Mouse (Mus musculus): Measurements from ENCODE around the gene Gal3st4.
A peak's percentile ranks its signal among the peaks of the same experiment; 100 is the strongest.

Gene Gal3st4

DNA sequence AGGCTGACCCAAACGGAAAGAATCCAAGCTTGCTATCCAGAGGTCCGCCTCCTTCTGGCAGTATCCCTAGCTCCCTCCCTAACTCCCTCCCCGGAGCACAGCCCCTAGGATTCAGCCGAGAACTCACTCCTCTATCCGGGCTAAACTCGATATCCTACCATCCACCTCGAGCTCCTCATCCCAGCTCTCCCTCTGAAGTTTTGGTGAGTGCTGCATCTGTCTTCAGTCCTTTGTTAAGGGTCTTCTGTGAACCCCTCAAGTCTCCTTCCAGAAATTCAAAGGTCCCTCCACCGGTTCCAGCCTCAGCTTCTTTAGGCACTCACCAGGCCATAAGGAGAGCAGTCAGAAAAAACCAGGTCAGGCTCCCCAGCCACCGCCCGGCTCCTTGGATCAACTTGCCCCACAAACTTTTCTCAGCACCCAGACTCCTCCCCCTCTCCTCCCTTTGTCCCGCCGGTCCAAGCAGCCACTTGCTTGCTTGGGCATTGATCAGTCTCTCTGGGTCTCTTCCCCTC lies at the start of gene Gal3st4:
TSS of gene Gal3st4 (minus strand) at position 432 of the 515 bp plus-strand sequence.
- peak in 1 of 2 experiments; percentile 38 for DNase-seq (ENCODE audit: low spot score in 2 of 2)

DNA sequence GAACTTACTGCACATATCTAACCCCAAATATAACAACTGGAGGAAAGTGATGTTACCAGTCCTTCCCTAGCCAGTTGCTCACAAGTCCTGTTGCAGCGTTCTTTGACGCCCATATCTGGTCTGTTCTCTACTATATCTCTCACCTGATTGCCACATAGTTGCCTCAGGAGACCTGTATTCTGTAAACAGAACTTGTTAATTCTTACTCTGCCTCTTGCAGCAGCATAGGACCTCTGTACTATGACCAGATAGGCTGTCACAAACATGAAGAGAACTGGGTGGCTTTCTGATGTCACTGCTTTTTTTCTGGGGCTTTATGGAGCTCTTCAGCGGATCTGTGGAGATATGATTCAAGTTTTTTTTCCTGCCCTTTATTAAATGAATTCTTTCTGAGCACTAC lies 40.2 kb upstream of the Gal3st4 start:
- no peak for DNase-seq (ENCODE audit: low spot score in 2 of 2)

DNA sequence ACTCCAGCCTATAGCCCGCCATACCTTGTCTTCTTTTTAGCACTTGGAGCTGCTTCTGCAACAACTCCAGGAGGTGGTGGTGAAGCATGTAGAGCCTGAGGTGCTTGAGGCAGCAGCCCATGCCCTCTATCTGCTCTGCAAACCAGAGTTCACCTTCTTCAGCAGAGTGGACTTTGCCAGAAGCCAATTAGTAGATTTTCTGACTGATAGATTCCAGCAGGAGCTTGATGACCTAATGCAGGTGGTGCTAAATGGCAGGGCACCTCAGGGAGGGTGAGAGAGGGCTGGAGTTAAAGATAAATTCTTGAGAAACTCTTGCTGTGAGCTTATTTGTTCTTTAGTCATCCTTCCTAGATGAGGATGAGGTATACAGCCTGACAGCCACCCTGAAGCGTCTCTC lies 27.0 kb upstream of the Gal3st4 start:
- DNase-seq (ENCODE audit: low spot score in 2 of 2) = no peak

DNA sequence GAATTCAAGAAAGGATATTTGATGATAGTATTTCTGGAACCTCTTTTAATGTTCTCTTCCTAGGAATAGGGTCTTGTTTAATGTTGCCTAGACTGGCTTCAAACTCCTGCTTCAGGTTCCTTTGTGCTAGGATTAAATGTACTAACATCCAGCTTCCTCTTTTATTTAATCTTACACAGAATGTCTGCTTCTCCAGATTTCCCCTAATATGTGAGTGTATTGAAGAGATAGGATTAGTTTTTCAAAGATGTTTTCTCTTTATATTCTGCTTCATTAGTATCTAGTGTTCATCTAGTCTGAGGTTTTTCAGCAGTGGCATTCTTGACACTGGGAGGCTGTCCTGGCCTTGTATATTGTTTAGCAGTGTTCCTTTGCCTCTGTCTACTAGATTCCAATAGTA lies 21.5 kb upstream of the Gal3st4 start:
- DNase-seq (ENCODE audit: low spot score in 2 of 2) = no peak

DNA sequence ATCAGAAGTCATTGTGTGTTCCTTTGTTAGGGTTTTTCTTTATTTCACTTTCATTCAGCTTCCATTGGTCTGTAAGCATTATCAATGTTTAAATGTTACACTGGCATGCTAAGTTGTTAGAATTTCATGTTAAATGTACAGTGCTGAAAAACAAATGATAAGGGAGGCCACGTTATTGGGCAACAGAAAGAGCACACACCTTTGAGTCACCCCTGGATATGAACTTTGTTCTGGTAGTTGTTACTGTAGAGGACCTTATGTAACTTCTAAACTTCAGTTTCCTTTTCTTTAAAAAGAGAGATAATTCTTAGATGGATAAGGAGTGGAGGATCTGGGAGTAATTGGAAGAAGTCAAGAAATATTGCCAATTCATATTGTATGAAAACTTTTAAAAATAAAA lies 19.0 kb upstream of the Gal3st4 start:
- no peak for DNase-seq (ENCODE audit: low spot score in 2 of 2)

DNA sequence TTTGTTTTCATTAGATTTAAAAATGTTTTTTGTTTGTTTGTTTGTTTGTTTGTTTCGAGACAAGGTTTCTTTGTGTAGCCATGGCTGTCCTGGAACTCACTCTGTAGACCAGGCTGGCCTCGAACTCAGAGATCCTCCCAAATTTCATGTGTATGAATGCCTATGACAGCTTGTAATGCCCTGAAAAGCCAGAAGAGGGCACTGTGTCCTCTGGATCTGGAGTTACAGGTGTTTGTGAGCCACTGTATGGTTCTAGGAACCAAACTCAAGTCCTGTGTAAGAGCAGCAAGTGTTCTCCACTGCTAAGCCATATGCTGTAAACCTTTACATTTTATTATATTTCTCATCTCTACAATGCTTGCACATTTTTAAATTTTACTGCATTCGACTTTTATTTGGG lies 15.2 kb upstream of the Gal3st4 start:
- no peak for DNase-seq (ENCODE audit: low spot score in 2 of 2)

DNA sequence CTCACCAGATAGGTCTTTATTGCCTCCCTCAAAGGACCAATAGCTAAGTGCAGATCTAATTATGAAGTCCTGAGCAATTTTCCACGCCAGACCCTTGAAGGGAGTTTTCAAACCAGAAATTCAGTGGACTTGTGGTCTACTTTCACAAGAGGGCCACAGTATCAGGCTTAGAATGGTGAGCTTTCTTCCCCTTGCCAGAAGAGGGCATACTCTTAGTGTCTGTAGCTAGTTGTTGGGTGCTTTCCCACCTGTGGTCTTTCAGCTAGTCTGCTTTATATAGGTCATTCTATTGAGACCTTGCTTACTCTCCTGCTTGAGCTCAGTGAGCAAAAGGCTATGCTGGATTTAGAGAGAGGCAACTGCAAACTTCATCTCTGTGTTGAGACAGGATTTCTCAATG lies 10.9 kb upstream of the Gal3st4 start:
- no peak for DNase-seq (ENCODE audit: low spot score in 2 of 2)

DNA sequence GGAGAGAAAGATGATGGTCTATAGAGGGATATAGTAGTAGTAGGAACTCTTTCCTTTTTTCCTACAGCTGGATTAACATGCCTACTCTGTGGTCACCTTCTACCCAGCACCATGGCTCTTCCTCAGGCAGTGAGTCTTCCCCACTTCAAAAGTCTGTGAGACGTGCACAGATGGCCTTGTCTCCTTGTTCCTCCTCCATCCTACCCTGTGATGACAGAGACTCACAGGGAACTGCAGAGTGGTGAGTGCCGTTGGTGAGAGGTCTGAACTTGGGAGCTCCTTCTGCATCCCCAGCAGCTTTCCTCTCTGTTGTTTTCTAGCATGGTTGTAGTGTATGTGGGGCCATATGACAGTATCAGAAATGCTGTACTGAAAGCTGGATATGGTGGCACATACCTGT lies 9.2 kb upstream of the Gal3st4 start:
- DNase-seq (ENCODE audit: low spot score in 2 of 2) = no peak

DNA sequence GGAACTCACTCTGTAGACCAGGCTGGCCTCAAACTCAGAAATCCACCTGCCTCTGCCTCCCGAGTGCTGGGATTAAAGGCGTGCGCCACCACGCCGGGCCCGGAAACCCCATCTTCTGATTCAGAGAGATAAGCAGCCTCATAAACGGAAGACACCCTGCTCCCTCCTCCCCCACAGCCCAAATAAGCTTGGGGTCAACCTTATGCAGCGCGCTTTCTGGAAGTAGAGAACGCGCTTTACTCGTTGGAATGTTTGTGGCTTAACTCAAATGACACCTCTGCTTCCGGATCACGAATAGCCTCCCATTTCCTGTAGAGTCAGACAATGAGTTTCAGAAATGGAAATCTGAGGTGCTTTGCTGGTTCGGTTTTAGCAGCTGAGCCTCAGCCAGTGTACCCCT lies 8.2 kb upstream of the Gal3st4 start:
- DNase-seq (ENCODE audit: low spot score in 2 of 2) = no peak

DNA sequence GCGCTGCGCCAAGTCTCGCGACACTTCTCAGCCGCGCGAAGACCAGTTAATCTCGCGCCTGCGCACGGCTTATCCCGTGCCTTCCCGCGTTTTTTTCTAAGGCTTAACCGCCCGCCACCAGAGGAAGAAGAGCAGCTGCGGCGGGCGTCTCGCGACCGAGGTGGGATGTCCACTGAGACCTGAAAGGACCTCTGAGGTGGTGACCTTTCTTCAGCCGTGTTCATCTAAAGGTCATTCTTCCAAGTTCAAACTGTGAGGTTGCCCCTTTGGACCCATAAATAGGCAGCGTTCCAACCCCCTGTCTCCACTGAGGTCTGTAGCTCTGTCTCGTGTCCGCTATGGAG lies 7.8 kb upstream of the Gal3st4 start:
- DNase-seq (ENCODE audit: low spot score in 2 of 2) = no peak

DNA sequence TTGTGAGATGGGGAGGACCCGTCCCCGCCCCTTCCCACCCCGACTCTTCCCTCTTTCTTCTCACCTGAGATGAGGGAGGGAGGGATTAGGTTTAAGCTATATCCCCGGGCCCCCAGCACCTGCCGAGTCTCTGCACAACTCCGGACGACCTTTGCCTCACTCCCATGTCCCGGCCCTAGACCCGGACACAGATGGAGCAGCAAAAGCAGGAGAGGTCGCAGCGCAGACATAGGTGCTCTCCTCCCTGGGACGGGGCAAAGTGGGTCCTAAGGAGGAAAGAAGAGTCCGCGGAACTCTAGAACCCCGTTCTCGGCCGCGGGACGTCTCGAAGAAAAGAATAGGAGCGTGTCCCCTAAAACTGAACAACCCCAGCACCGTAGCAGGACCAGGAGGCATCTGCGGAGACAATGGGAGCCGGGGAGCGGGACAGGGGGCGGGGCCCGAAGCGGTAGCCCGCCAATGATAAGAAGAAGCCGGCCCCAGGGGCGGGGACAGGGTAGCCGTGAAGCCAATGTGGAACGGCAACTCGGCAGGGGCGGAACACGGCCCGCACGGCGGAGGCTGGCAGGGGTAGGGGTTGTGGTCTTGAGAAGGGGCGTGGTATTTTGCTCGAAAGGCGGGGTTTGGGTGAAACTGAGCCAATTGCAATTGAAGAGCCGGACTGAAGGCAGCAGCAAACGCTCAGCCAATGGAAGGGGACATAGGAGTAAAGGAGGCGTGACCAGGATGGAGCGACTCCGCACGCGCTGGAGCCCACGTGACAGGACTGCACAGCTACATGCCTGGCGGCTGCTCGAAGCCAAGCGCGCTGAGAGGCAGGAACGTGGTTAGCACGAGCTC lies 7.2 kb upstream of the Gal3st4 start, which contains the start of the genes Gm43720, Gpc2 and Stag3:
TSS of gene Gm43720 (minus strand) at position 374 of the 840 bp plus-strand sequence.
TSS of gene Gpc2 (minus strand) at position 421 of the 840 bp plus-strand sequence.
TSS of gene Stag3 (plus strand) at position 656 of the 840 bp plus-strand sequence.
- DNase-seq (ENCODE audit: low spot score in 2 of 2) = peak; percentile 79 to 84

DNA sequence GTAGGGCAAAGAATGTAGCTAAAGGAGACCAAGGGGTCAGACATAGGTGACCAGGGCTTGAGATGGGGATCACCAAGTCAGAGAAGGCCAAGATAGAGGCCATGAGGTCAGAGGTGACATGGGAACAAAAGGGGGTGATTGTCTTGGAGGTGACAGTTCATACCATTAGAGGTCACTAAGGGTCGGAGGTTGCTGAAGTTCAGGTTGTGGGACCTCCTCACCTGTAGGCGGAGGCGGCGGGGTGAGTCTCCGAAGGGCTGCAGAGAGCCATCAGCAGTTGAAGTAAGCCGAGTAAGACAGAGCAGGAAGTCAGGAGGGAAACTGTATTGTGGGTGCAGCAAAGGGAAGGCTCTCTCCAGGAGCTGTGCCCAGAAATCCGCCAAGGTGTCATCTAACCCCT lies 5.4 kb upstream of the Gal3st4 start:
- no peak for DNase-seq (ENCODE audit: low spot score in 2 of 2)

DNA sequence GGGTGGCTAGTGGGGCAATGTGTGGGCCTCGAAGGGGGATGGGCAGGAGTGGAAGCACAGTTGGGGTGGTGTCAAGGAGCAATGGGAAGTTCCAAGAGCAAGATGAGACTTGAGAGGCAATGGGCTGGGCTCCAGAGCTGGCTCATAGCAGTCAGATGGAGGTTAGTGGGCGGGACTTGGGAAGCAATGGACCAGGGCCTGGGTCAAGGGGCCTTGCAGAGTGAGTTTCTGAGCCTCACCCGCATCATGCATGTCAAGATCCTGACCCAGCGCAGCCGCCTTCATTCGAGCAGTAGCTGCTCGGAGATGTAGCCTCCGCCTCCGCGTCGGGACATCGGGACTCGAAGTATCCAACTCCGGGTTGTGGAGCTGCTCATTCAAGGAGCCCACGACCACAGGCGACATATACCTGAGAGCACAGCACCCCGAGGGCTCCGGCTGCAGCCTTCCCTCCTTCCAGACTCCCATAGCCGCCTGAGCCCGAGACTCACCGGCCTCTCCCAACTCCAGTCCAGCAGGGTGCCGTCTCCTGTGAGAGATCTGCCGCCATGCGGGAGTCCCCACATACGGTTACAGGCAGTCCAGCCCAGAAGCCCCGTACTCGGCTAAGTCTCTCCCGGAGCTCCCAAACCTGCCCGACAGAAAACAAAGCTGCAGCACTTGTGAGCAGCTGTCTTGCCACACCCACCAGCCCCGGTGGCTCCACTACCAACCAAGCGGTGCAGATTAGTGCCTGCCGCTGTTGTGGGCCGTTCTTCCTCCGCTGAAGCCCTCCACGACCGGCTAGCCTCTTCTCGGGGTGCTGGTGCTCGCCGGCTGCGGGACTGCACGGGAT lies 2.8 kb upstream of the Gal3st4 start:
- DNase-seq (ENCODE audit: low spot score in 2 of 2) = peak in 1 of 2 experiments; percentile 38

DNA sequence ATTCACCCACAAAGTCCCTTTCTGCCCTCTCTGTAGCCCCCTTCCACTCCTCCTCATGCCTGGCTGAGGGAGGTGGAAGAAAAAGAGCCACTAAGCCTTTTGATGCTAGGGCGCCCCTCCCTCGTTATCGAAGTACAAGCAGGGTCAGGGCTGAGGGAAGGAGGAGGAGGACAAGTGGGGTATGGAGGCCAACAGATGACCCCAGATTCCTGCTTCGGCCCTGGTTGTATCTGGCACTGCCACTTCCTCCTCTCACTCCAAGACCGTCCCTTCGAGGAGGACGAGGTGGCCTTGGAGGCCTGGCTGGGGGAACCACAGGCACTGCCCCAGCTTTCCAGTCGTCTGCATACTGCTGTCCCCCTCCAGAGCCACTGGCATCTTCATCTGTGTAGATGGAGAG lies 1.5 kb upstream of the Gal3st4 start:
- DNase-seq (ENCODE audit: low spot score in 2 of 2) = no peak

DNA sequence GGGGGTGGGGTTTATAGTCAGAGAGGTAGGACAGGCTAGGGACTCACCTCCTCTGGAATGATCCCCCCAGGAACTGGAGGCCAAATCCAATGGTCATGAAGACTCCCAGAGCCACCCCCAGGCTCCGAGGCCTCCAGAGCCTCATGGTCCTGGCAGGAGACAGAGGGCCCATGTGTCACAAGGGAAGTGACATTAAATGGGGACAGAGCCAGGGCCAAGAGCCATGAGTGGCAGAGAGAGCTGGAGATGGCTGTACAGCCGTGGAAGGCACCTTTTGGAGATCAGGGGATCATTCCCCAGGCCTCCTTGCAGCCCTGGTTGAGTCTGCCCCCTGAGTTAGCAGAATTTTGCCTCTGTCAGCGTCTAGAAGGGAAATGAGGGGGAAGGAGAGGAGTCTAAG lies 1.4 kb downstream of the Gal3st4 start:
- DNase-seq (ENCODE audit: low spot score in 2 of 2) = no peak

DNA sequence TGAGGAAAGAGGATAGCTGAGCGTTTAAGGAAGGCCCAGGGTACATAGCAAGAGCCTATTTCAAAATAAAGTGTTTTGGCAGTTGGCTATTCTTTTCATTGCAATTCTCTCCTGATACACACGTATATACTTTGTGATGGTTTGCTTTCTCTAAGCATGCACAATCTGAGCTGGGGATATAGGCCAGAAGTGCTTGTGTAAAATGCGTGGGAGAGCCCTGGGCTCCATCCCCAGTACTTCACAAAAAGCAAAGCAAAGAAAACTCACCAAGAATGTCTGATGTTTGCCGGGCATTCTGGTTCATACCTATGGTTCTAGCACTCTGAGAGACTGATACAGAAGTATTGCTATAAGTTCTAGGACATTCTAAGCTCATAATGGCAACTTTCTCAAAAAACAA lies 3.7 kb downstream of the Gal3st4 start:
- no peak for DNase-seq (ENCODE audit: low spot score in 2 of 2)

DNA sequence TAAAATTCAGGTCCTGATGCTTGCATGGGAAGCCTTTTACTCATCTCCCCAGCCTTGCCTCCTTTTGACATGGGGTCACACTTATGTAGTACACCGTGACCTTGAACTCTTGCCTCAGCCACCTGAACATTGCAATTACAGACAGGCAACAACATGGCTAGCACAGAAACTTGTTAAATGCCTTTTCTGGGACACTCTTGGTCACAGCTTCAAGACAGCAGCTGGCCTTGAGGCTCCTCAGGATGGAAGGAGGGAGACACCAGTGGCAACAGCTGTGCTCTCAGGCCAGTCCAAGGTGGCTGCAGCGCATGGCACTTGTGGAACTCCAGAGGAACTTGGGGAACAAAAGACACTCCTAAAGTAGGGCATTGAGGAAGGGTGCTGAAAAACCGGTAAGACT lies 5.5 kb downstream of the Gal3st4 start:
- no peak for DNase-seq (ENCODE audit: low spot score in 2 of 2)

DNA sequence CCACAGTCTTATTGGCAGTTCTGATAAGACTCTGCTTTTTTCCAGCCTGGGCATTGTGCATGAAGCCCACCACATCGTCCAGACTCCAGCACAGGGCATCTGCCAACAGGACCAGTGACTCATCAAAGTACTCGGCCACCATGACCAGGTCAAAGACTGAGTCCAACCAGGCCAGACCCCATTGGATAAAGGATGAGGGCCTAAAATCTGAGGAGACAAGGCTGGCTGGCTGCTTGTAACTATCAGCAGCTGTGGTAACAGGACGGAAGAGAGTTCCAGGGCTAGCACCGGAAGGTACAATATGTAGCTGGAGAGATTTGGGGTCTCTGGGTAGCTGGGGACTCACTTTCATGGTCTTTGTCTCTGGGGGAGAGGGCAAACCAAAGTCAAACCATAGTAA lies 6.9 kb downstream of the Gal3st4 start:
- DNase-seq (ENCODE audit: low spot score in 2 of 2) = no peak

DNA sequence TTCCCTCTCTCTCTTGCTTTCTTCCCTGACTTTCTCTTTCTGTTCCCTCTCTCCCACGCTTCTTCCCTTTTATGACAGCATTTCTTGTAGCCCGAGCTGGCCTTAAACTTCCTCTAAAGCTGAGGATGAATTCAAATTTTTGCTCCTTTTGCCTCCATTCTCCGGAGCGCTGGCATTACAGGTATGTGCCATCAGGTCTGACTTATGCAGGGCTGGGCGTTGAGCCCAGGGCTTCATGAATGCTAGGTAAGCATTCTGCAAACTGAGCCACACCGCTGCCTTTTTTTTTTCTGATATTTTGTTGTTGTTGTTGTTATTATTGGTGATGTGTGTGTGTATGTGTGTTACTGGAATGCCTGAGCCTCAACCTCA lies 8.4 kb downstream of the Gal3st4 start:
- DNase-seq (ENCODE audit: low spot score in 2 of 2) = no peak

DNA sequence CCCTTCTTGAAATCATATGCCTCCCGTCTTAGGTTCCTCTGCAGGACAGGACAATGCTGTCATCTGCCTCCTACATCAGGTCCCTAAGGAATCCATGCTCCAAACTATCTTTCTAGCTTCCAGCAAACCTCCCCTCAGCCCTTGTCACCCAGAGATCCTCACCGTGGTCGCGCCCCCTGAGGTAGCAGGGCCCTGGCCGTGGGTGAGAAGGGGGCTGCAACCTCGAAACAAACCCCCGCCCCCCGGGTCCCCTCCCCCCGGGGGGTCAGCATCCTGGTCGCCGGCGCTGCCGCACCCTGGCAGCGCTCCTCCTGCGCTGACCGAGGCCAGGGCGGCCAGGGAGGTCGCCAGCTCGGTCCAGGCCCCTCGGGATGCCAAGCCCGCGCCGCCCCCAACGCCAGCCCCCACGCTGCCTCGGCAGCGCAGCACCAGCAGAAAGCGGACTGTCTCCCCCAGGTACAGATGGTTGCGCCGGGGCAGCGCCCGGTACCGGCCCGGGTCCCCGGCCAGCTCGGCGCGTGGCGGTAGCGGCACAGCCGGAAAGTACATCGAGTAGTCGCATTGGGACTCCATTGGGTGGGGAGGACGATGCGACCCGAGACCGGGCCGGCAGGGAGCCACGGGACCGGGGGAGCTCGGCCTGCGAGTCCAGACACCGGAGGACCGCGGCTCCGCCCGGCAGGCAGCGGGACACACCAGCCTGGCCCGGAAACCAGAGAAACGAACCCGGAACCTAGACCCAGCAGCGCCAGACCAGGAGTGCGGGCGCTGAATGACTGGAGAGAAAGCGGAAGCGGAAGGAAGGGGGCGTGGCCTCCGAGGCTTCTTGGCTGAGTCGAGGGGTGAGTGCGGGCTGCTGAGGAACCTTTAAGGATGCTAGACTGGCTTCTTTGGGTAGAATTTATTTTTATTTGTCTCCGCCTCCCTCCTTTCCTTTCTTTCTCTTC lies 9.1 kb downstream of the Gal3st4 start, which contains the start of gene BC037034:
TSS of gene BC037034 (minus strand) at position 774 of the 947 bp plus-strand sequence.
- DNase-seq (ENCODE audit: low spot score in 2 of 2) = peak; percentile 86 to 87

DNA sequence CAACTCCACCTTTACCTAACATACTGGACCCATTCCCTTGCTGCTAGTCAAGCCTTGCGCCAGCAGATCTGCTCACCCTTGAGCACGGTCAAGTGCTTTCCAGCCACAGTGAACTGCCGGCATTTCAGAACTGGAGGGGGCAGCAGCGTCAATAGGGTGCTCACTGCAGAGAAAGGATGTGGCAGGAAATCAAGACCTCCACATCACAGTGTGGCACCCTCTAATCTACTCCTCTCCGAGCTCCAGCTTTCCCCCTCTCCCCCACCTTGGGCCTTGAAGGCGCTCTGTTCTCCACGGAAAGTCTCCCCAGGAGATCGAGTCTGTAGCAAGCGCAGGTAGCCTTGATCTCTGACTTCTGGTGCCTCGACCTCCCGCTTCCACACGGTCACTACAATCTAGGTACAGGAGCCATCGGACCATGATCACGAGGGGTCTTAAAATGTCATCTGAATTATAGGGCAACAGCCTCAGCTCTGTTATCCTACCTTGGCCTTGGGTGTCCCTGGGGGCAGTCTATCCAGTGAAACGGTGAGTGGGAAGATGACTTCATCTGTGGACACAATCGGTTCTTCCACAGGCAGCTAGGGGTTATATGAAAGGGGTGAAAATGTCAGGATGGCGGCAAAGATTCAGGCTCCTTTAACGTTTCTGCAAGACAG lies 9.9 kb downstream of the Gal3st4 start:
- no peak for DNase-seq (ENCODE audit: low spot score in 2 of 2)

Measured in urinary bladder, adult 18-20 months (tissue).